Mouse (Mus musculus) fibroblast of lung, adult 2 months (primary cell): ENCODE measurements around the gene Gk.

ENCODE experiments used
- DNase-seq: peaks from one replicate; pipeline ENCODE4 v3.0.0-alpha.2; 2011; ENCODE audit warnings: low read depth

The Gk gene

DNA sequence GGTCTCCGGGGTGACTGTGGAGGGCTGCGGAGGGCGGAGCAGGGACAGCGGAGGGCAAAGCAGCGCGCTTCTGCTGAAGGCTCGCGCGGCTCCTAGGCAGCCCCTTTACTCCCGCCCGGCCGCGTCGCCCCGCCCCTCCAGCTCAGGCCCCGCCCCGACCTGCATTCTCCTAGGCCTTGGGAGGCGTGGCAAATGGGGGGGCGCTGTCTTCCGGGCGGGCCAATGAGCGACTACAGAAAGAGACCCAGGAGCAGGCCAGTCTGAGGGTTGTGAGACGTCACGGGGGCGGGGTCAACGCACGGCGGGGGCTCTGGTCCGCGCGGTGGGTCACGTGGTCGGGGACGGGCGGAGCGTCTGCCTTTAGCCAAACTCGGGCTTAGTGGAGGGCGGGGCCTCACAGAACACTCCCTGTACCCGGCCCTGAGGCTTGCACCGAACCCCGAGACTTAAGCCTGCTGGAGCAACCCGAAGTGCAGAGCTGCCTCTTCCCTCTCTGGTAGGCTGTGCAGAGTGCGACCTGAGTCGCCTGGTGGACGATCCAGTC is at the start of gene Gk:
TSS of gene Gk (minus strand) at position 276 of the 544 bp plus-strand sequence.
- DNase-seq, result peak; percentile 85

DNA sequence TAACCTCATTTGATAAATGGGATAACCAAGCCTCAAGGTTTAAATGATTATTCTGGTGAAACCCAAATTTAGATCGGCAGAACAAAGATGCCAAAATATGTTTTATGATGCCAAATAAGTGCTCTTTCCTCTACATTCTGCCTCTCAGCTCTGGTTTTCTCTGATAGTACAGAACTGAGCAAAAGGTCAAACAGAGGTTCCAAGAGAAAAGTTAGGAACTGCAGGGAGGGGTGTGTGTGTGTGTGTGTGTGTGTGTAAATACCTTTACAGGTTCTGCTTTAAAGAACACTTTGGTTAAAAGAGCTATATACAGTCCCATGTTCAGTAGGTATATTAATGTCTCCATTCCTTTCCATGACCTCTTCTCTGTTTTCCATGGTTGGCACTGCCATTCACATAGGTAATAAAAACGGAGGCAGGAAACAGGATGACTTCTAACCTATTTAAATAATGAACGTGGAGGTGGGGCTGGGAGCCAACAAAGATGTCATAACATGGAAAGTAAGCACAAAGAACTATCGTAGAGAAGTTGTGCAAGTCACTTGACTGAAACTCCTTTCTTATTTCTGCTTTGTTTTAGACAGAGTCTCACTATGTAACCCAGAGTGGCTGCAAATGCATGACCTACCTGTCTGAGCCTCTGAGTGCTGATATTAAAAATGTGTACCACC is 28.2 kb upstream of the Gk start:
- no peak for DNase-seq

DNA sequence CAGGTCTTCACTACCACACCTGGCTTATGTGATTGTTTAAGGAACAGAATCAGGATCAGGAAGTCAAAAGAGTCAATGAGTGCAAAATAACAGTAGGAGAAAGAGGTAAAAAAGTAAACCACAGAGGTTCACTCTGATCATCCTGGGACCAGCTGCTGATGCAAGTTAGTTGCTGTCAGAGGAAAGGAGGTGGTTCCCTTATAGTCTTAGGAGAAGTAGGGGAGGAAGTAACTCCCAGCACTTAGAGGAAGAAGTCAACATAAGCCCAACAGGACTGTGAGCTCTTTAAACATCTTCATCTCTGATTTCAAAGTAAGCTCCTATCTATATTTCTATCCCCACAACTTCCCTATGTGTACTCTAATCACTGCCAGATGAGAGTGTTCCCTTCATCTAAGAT is 26.4 kb upstream of the Gk start:
- no peak for DNase-seq

DNA sequence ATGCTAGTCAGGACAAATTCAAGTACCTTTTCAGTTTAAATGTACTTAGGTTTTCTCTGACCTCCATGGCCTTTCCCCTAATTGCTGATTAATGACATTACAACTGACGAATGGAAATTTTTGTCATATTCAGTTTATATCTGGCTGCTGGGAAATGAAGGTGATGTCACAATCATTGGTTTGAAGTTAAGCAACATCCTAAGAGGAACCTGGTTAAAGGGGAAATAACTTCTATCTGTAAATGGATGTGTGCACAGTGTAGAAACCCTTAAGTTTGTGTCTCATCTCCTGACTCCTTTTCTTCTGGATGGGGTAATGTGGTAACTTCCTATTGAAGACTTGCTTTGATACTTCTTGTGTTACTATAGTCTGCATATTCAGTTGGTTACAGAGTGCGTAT is 20.8 kb upstream of the Gk start:
- DNase-seq, result no peak

DNA sequence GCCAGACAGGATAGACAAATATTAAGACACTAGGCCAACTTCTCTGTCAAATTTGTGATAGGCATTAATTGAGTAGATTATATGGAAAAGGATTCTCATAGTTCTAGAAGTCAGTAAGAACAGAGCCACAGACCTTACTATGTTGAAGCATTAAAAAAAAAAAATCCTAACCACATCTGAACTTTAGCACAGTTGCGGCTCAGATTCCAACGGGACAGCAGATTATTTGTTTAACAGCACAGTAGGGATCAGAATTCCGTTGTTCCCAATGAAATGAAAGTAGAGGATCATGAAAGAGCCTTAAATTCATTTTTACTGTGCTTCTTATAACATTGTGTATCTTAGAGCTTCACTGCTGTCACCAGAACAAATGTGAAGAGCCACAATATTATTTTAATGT is 1.7 kb upstream of the Gk start:
- DNase-seq, result no peak

DNA sequence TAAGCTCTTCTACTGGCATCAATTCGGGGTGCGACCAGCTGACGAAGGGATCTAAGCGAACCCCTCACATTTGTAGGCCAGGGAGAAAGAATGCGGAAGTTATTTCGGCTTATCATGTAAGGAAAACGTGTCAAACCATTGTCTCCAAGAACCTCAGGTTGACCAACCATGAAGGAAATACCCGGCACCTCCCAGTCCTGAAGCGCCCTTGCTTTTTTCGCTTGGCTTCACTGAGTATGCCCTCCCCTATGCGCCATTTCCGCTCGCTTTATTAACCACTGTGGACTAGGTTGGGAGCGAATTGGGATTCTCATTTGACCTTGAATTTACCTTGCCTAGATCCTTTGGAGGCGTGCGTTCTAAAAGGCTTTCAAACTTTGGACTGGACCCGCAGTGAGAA is 522 bp upstream of the Gk start:
- DNase-seq, result peak; percentile 22

DNA sequence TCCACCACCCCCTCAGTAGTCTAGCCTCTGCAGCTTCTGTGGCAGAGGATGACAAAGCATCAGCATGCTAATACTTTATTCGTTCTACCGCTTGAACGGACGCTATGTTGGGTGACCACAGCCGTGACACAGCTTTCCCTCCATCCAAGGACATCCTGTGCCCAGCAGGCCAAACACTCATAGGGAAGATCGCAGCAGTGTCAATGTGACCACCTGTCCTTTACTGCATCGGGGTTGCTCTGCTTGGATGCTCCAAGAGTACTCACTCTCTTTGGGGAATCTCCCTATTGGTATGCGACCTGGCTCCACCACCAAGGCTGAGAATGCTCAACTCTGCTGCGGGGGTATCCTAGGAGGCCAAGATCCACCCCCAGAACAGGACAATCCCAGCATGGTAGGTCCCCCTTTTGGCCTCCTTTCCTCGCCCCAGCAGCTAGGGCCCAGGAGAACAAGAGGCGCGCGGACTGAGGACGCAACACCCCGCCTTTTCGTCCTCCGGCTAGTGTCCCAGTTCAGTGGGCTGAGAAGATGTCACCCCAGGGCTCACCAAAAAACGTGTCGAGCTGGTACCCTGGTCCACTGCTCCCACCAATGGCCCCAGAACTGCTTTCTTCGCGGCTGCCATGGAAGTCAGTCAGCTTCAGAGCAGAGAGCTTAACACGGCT is 608 bp downstream of the Gk start:
- no peak for DNase-seq

DNA sequence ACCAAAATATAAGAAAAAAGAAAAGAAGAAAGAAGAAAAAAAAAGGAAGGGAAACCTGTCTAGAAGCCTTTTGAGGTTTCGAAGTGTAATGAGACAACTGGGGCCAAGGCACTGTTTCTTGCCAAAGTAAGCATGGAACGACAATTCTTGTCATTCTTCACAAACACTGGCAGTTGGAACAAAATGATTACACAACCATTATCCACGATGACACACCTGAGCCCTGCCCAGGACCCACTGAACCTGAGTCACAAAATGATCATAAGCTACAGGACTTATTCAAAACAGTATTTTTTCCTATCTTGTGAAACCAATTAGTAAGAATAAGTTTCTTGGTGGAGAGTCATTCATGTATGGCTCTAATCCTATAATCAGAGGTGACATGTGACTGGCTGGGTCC is 5.3 kb downstream of the Gk start:
- no peak for DNase-seq

DNA sequence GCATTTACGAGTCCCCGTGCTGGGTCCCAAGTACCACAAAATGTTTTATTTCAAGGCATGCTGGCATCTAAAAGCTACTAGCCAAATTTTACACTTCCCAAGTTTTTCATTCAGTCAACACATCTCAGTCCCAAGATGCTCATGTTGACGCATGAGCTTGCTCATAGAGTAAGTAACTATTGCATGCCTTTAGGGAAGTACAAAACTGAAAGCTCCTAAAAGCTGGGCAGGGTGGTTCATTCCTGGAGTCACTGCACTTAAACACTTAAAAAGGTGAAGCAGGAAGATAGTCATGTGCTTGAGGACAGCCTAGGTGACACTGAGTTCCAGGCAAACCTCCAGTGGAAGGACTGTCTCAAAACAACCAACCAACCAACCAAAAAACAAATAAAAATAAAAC is 5.9 kb downstream of the Gk start:
- no peak for DNase-seq

DNA sequence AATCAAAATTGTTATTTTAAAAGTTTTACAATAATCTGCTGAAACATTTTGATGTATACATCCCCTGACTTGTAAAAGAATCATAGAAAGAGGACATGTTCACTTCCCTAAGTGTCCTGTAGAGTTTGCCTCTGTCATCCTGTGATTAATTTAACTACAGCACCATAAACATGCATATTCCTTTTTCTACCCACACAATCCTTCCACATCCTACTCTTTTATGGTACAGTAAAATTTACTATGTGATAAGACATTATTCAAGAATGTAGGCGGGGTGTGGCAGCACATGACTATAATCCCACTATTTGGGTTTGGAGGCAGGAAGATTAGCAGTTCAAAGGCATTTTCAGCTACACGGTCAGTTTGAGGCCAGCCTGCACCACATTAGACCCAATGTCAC is 8.0 kb downstream of the Gk start:
- DNase-seq, result no peak

DNA sequence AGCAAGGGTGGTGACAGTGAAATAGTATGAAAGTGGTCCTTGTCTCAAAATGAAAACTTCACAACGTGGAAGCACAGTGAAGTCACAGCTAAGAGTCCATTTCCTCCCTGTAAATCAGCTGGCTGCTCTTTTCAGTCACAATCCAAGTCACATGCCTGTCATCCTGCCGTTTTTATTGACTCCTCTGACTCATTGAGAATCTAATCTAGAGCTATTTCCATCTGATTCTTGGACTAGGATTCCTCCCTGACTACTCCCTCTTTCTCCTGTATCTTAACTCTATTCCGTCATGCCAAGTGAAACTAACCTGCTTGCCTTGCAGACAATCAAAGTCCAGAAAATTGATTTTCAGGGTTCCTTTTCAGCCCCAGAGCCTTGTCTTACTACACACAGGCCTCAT is 20.6 kb downstream of the Gk start:
- no peak for DNase-seq

DNA sequence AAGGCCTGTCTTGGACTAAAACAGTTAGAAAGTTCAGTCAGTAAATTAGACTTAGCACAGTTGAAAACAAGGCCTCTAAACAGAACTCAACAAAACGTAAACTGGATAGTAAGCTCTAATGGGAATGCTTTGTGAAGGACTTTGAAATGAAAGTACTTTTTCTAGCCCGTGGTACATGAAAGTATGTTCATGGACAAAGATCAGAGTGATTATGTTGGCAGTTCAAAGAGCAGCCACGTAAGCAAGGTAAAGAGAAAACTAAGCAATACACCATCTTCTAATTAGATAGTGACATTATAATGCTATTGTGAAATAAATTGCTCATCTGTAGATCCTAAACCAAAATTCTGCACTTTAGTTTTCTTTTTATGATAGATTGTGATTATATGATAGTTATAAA is 32.8 kb downstream of the Gk start:
- DNase-seq, result no peak

DNA sequence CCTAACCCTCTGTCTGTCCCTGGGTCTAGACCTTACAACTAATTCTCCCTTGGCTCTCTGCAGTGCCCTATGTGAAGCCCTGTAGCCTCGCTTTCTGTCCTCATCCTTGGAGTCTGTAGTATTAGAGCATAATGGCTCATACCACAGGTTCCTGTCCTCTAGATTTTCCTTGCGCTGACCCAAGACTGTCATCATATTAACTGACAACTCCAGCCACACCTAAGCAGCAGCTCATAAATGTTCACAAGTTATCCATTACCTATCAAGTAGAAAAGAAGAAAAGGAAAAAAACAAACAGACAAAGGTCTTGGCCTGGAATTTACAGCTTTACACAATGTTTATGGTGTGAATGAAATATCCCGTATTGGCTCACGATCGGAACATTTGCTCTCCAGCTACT is 43.4 kb downstream of the Gk start:
- DNase-seq, result no peak

DNA sequence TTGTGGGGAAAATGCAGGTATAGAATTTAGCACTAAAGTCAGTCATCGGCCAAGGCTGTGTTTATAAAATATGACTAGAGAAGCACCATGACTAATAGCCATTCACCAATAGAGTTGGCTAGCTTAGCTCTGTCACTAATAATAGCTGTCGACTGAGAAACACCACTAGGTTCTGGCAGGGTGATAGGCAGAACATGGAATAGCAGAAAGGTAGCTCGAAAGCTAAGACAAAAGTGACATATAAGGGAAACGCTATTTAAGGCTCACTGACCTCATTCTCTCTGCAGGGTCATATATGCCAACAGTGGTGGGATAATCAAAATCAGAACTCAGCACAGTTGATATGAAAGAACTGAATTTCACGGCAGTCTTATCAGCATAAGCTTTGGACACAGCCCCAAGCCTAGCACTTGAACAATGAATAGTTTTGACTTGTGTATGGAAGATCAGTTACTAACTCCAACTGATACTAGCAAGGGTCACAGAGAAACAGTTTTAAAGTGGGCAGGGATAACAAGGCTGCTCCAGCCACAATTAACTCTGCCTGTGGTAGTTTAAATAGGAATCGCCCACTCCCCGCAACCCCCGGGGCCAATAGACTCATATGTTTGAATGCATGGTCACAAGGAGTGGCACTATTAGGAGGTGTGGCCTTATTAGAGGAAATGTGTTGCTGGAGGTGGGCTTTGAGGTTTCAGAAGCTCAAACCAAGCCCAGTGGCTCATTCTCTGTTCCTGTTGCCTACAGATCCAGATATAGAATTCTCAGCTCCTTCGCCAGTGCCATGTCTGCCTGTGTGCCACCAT is 45.3 kb downstream of the Gk start:
- DNase-seq, result no peak

DNA sequence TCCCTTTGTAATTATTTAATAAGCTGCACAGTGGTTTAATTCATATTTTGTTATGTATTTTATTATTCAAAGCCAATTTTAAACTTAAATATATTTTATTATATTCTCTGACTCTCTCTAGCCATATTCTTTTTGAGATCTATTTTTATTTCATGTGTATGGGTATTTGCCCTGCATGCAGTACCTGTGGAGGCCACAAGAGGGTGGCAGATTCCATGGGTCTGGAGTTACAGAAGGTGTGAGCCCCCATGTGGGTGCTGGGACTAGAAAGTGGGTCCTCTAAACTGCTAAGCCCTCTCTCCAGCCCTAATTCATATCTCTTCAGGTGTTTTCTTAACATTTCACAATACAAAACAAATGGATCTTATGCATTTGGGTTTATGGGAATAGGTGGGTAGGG is 55.4 kb downstream of the Gk start:
- no peak for DNase-seq

DNA sequence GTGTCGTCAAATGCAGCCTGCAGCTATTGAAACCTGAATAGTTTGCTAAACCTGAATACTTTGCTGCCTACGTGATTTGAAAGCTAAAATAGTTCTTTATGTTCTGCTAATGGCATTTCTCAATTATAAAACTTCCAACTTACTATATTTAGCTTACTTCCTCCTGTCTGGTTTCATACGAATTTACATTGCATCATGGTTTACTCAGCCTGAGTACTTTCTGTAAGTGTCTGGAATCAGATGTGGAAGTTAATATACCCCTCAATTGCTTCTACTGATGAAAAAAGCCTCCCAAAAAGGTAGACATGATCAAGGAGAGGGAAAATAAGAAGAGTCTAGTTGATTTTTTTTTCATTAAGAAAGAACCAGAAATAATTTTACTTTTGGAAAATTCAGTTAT is 66.2 kb downstream of the Gk start:
- no peak for DNase-seq

DNA sequence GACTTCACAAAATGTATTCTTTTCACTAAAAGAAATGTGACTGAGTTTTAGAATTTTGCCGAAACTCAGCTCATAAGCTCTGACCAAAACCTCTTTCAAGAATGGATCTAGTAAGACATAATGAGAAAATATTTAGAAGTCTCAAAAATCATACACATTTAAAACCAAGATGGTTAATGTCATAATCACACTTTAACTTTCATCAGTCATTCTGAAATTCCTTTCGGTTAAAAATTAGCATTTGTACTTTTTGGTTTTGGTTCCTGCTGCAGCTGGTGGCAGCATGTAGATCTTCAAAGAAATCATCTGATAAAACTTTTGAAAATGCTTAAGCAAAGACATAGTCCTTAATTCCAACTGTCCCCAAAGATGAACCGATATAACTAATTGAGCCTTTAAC is 70.9 kb downstream of the Gk start:
- DNase-seq, result no peak

DNA sequence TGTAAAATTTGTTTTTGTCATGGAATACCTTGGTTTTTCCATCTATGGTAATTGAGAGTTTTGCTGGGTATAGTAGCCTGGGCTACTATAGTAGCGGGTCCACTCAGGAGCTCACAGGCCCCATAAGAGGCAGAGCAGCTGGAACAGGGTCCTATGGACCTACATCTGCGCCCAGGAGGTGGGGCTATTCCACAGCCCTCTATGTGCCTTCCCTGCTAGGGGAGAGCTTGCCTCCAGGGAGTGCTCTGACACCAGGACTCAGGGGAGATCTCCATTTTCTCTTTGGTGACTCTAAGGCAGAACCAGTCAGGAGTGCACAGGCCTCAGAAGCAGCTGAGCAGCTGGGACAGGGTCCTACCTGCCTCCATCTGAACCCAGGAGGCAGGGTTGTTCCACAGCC is 92.9 kb downstream of the Gk start:
- no peak for DNase-seq

DNA sequence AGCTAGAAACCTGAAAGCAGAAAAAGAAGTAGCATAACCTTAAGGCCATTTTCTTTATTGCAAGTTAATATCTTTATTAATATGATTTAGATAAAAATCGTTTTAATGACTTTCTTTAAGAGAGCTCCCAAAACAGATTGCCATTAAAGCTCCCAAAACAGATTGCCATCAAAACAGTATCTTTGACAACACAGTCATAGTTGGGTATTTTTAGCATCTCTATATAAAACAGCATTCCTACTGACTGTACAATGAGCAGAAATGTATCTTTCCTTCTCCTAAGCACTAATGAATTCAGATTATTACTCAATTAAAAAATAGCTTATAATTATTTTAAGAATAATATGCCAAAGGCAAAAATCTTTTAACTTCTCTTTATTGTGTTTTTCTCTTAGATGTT is 94.5 kb downstream of the Gk start:
- DNase-seq, result no peak

DNA sequence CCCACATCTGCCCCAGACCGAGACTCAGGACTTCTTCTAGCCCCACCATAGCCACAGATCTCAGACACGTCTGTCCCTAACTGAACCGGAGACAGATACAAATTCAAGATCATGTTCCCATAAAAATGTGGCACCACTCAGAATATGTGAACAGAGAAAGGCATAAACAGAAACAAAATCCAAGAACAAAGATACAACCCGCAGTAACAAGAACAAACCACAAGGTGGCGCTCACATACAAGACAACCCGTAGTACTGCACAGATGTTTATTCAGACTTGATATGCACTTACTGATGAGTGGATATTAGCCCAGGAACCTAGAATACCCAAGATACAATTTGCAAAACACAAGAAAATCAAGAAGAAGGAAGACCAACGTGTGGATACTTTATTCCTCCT is 99.8 kb downstream of the Gk start:
- peak; percentile 9 for DNase-seq
